Mouse (Mus musculus) CH12.LX (cell line): ENCODE results near the gene Ddx27.

Source experiments
- CHD2 ChIP-seq: IDR thresholded peaks from 2 replicates; pipeline ENCODE4 v1.6.1; 2011; ENCODE audit warnings: low read length, improper control_type of control experiment
- CTCF ChIP-seq, 2 experiments: IDR thresholded peaks in 1 of 2; conservative IDR thresholded peaks in 1 of 2; 2 replicates each; pipeline ENCODE4 v1.5.1; 2011 to 2012; ENCODE audit warnings: low read depth in 2 of 2, low read length in 2 of 2, improper control_type of control experiment in 1 of 2, inconsistent platforms in 1 of 2, mild to moderate bottlenecking in 1 of 2, moderate library complexity in 1 of 2
- EP300 ChIP-seq: IDR thresholded peaks from 2 replicates; pipeline ENCODE4 v1.6.1; 2011; ENCODE audit warnings: low read length, improper control_type of control experiment
- GABPA ChIP-seq: IDR thresholded peaks from 2 replicates; pipeline ENCODE4 v1.6.1; 2012; ENCODE audit warnings: low read depth, low read length, improper control_type of control experiment, inconsistent platforms; ENCODE audit not compliant: insufficient replicate concordance
- MAZ ChIP-seq: IDR thresholded peaks from 2 replicates; pipeline ENCODE4 v1.6.1; 2012; ENCODE audit warnings: low read depth, mild to moderate bottlenecking, inconsistent platforms, low read length, improper control_type of control experiment, moderate library complexity
- MEF2A ChIP-seq: IDR thresholded peaks from 2 replicates; pipeline ENCODE4 v1.6.1; 2014; ENCODE audit warnings: low read depth, mild to moderate bottlenecking, inconsistent platforms, low read length, improper control_type of control experiment, borderline replicate concordance
- POLR2A ChIP-seq: IDR thresholded peaks from 2 replicates; pipeline ENCODE4 v1.6.1; 2011; ENCODE audit warnings: low read depth, mild to moderate bottlenecking, improper control_type of control experiment, low read length
- RAD21 ChIP-seq: IDR thresholded peaks from 2 replicates; pipeline ENCODE4 v1.6.1; 2011; ENCODE audit warnings: low read depth, mild to moderate bottlenecking, low read length, improper control_type of control experiment, moderate library complexity
- SIN3A ChIP-seq: IDR thresholded peaks from 2 replicates; pipeline ENCODE4 v1.6.1; 2012; ENCODE audit warnings: low read length, improper control_type of control experiment, inconsistent platforms
- TBP ChIP-seq: conservative IDR thresholded peaks from 2 replicates; pipeline ENCODE4 v1.6.1; 2011; ENCODE audit warnings: low read depth, low read length, improper control_type of control experiment
- TCF12 ChIP-seq: IDR thresholded peaks from 2 replicates; pipeline ENCODE4 v1.6.1; 2014; ENCODE audit warnings: low read depth, mild to moderate bottlenecking, inconsistent platforms, low read length, improper control_type of control experiment
- ZKSCAN1 ChIP-seq: IDR thresholded peaks from 2 replicates; pipeline ENCODE4 v1.6.1; 2012; ENCODE audit warnings: low read depth, inconsistent platforms, low read length, improper control_type of control experiment, borderline replicate concordance
- ZMIZ1 ChIP-seq: IDR thresholded peaks from 2 replicates; pipeline ENCODE4 v1.6.1; 2012; ENCODE audit warnings: low read depth, mild to moderate bottlenecking, inconsistent platforms, low read length, improper control_type of control experiment

DNA sequence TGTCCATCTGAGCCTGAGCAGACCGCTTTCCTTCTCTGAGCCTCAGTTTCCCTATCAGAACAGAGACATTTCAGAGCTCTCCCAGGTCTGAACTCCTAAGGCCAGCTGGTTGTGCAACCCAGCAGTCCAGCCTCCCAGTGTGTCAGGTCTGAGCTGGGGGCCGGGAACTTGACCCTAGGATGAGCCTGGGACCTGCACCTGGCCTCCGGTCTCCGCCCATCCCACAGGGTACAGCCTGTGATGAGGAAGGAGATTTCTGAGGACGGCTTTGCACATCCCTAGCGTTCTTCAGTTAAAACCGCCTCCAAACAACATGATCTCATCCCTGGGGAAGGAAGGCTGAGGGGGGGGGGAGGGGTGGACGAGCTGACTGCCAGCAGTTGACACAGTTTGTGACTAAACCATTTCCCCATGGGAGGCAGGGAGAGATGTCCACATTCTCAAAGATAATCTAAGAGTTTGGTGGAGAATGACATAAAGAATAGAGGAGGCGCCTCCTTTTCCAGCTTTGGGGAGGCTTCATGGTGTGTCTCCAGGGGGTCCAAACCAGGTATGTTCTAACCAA is 64.0 kb downstream of the Ddx27 start:
- no peak for TF ChIP-seq ZMIZ1
- no peak for TF ChIP-seq TBP
- TF ChIP-seq RAD21, result no peak
- no peak for TF ChIP-seq CTCF (conservative IDR thresholded peaks at IDR 0.05 in 1 of 2, IDR thresholded peaks at IDR 0.05 in 1 of 2; ENCODE audit: low read depth in 2 of 2, low read length in 2 of 2)
- TF ChIP-seq MEF2A, result no peak
- TF ChIP-seq POLR2A, result no peak
- no peak for TF ChIP-seq CHD2
- TF ChIP-seq SIN3A, result no peak
- TF ChIP-seq MAZ, result no peak
- TF ChIP-seq ZKSCAN1, result no peak
- no peak for TF ChIP-seq GABPA
- TF ChIP-seq EP300, result no peak
- no peak for TF ChIP-seq TCF12
